21 mouse cellular contexts compared by ENCODE assay signal in the genomic region with DNA sequence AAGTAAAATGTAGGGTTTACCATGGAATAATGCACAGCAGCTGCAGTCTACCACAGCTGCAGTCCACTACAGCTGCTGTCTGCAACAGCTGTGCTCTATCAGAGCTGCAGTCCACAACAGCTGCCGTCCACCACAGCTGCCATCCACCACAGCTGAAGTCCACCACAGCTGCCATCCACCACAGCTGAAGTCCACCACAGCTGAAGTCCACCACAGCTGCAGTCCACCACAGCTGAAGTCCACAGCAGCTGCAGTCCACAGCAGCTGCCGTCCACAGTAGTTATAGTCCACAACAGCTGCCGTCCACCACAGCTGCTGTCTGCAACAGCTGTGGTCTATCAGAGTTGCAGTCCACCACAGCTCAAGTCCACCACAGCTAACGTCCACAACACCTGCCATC. TPM values are rescaled to one million over a fixed set of nuclear protein-coding genes. Genes with fewer than 3 reads are reported as not detected.
DNase-seq lines count a peak whose midpoint lies in the region; ATAC-seq and TF ChIP-seq lines count a peak whose summit lies in the region.
"Had no signal": no experiment of that assay in that cellular context is flagged by ENCODE, and none has a peak within 500 bp of the region (broad histone marks: within the 10 kb centered on the region; RNA-seq: fewer than 3 reads in every experiment).

No protein-coding gene starts in this region.

- no peaks in the 10 kb centered on the region for H3K27me3 ChIP-seq in forebrain, embryonic 10.5 days (ENCODE audit: poor library complexity, severe bottlenecking)
- H3K27me3 ChIP-seq in forebrain, embryonic 15.5 days = no peaks in the 10 kb centered on the region
- no peaks in the 10 kb centered on the region for H3K27me3 ChIP-seq in lung, embryonic 14.5 days (ENCODE audit: insufficient read depth, low read length)
- H3K27me3 ChIP-seq in thymus, adult 2 months (ENCODE audit: control insufficient read depth, insufficient read depth, low read length) = no peaks in the 10 kb centered on the region
- no peaks in the 10 kb centered on the region for H3K27me3 ChIP-seq in forebrain, embryonic 12.5 days

- no peak for ATAC-seq in forebrain, embryonic 15.5 days (replicated peaks)
- peak; percentile 41; the same call in 1 of the 2 replicates for ATAC-seq in lung, embryonic 14.5 days (ENCODE audit: insufficient read depth)
- no peak for ATAC-seq in forebrain, embryonic 12.5 days (ENCODE audit: low FRiP score)
- ATAC-seq in frontal cortex, adult (ENCODE audit: low TSS enrichment) = no peak
- ATAC-seq: forebrain, postnatal 0 days; hindbrain, postnatal 0 days; intestine, postnatal 0 days; liver, postnatal 0 days had no signal

- no peak overlapping the region for H3K4me3 ChIP-seq in forebrain, embryonic 10.5 days
- H3K4me3 ChIP-seq in forebrain, embryonic 15.5 days = no peak overlapping the region
- no peak overlapping the region for H3K4me3 ChIP-seq in lung, embryonic 14.5 days (ENCODE audit: low read depth, low read length)
- H3K4me3 ChIP-seq in thymus, adult 2 months (ENCODE audit: control insufficient read depth, insufficient read depth, low read length) = no peak overlapping the region
- H3K4me3 ChIP-seq in forebrain, embryonic 12.5 days (replicated peaks) = no peak overlapping the region
- H3K4me3 ChIP-seq: erythroblast, embryonic 14.5 days; gastrocnemius, adult 2 months; heart, embryonic 10.5 days; hindbrain, embryonic 10.5 days had no signal

- no peak for TF ChIP-seq CTCF in lung, embryonic 14.5 days (IDR thresholded peaks at IDR 0.05; ENCODE audit: low read depth)
- 0 out of 2 replicates have a peak, but pooled peaks have one; percentile 13 for TF ChIP-seq CTCF in thymus, adult 2 months (IDR thresholded peaks at IDR 0.05; ENCODE audit: borderline replicate concordance, control insufficient read depth, extremely low read depth, insufficient read depth, low read length, poor library complexity)

- H3K9me3 ChIP-seq in forebrain, embryonic 10.5 days = no peaks in the 10 kb centered on the region
- no peaks in the 10 kb centered on the region for H3K9me3 ChIP-seq in forebrain, embryonic 15.5 days
- peaks cover 5% of the 10 kb centered on the region; the same call in 1 of the 2 replicates for H3K9me3 ChIP-seq in lung, embryonic 14.5 days (ENCODE audit: low read depth, low read length)
- no peaks in the 10 kb centered on the region for H3K9me3 ChIP-seq in forebrain, embryonic 12.5 days
- H3K9me3 ChIP-seq: heart, embryonic 10.5 days; hindbrain, embryonic 10.5 days had no signal

- 86% methylated on average over 4 of the region's 4 CpGs for WGBS in forebrain, embryonic 10.5 days
- 84% methylated on average over 4 of the region's 4 CpGs for WGBS in forebrain, embryonic 15.5 days
- 45% methylated on average over 4 of the region's 4 CpGs for WGBS in lung, embryonic 14.5 days
- WGBS in thymus, adult 2 months = 84% methylated on average over 4 of the region's 4 CpGs
- 84% methylated on average over 4 of the region's 4 CpGs for WGBS in forebrain, embryonic 12.5 days

- no peak overlapping the region for H3K9ac ChIP-seq in forebrain, embryonic 15.5 days (replicated peaks)
- H3K9ac ChIP-seq in lung, embryonic 14.5 days = no peak overlapping the region
- no peak overlapping the region for H3K9ac ChIP-seq in forebrain, embryonic 12.5 days
- H3K9ac ChIP-seq: forebrain, postnatal 0 days; liver, postnatal 0 days had no signal

- 0 out of 2 replicates have a peak overlapping the region, but pooled peaks have one; percentile 25 for H3K27ac ChIP-seq in forebrain, embryonic 10.5 days
- H3K27ac ChIP-seq in forebrain, embryonic 15.5 days (replicated peaks) = no peak overlapping the region
- H3K27ac ChIP-seq in lung, embryonic 14.5 days (ENCODE audit: low read depth) = no peak overlapping the region
- no peak overlapping the region for H3K27ac ChIP-seq in thymus, adult 2 months (ENCODE audit: control insufficient read depth, insufficient read depth, low read length)
- no peak overlapping the region for H3K27ac ChIP-seq in forebrain, embryonic 12.5 days
- H3K27ac ChIP-seq: gastrocnemius, adult 2 months; heart, embryonic 10.5 days; hindbrain, embryonic 10.5 days; hindbrain, postnatal 0 days had no signal

- H3K4me2 ChIP-seq in forebrain, embryonic 15.5 days (replicated peaks) = no peak overlapping the region
- no peak overlapping the region for H3K4me2 ChIP-seq in lung, embryonic 14.5 days
- no peak overlapping the region for H3K4me2 ChIP-seq in forebrain, embryonic 12.5 days

- no peaks in the 10 kb centered on the region for H3K36me3 ChIP-seq in forebrain, embryonic 10.5 days (replicated peaks)
- H3K36me3 ChIP-seq in forebrain, embryonic 15.5 days = no peaks in the 10 kb centered on the region
- no peaks in the 10 kb centered on the region for H3K36me3 ChIP-seq in lung, embryonic 14.5 days (ENCODE audit: insufficient read depth)
- no peaks in the 10 kb centered on the region for H3K36me3 ChIP-seq in thymus, adult 2 months (ENCODE audit: control insufficient read depth, insufficient read depth, low read length)
- no peaks in the 10 kb centered on the region for H3K36me3 ChIP-seq in forebrain, embryonic 12.5 days (replicated peaks)
- H3K36me3 ChIP-seq: heart, embryonic 10.5 days; hindbrain, embryonic 10.5 days had no signal

- no peak for TF ChIP-seq POLR2A in thymus, adult 2 months (IDR thresholded peaks at IDR 0.05; ENCODE audit: control insufficient read depth, extremely low read depth, insufficient read depth, low read length, poor library complexity)

- no peak for DNase-seq in forebrain, embryonic 10.5 days (ENCODE audit: extremely low spot score, low spot score)
- DNase-seq in lung, embryonic 14.5 days = peak; percentile 54
- no peak for DNase-seq in lung, postnatal 25 days (ENCODE audit: low spot score)
- DNase-seq in thymus, adult 2 months = no peak
- no peak for DNase-seq in thymus, postnatal 4 days
- DNase-seq: cerebellum, adult 2 months; cerebellum, postnatal 36 days; forebrain, postnatal 0 days; gastrocnemius, adult 2 months; layer of hippocampus, postnatal 36 days; liver, postnatal 0 days; midbrain, embryonic 14.5 days; thymus, postnatal 36 days had no signal

- H3K4me1 ChIP-seq in forebrain, embryonic 10.5 days = peaks cover 16% of the 10 kb centered on the region
- no peaks in the 10 kb centered on the region for H3K4me1 ChIP-seq in forebrain, embryonic 15.5 days
- H3K4me1 ChIP-seq in lung, embryonic 14.5 days (ENCODE audit: insufficient read depth) = 0 out of 2 replicates have a peak, but pooled peaks cover 5% of the 10 kb centered on the region
- no peaks in the 10 kb centered on the region for H3K4me1 ChIP-seq in thymus, adult 2 months (replicated peaks; ENCODE audit: control insufficient read depth, insufficient read depth, low read length)
- peaks cover 8% of the 10 kb centered on the region for H3K4me1 ChIP-seq in forebrain, embryonic 12.5 days

RNA-seq across cellular contexts. Expression of a gene that starts 46.4 kb away (rescaled TPM):
- 31.7 TPM in 2 replicates for polyA plus RNA-seq in forebrain, embryonic 10.5 days (2016; fragmentation: Nextera tagmentation; extraction: Ambion mirVana)
- 56.6 and 58.9 TPM in 2 replicates for polyA plus RNA-seq in forebrain, embryonic 15.5 days (2015; fragmentation: Nextera tagmentation; extraction: Ambion mirVana)
- 22.9 and 24.4 TPM in 2 replicates for polyA plus RNA-seq in lung, embryonic 14.5 days (2014; fragmentation: Nextera tagmentation; extraction: Ambion mirVana)
- polyA plus RNA-seq in thymus, adult 2 months (2012; rRNA removed) = 61.0 and 77.3 TPM in 2 replicates
- 50.8 and 53.3 TPM in 2 replicates for polyA plus RNA-seq in forebrain, embryonic 12.5 days (2016; fragmentation: Nextera tagmentation; extraction: Ambion mirVana)
